Mouse (Mus musculus) heart, postnatal 0 days (tissue): ENCODE measurements around the gene Pgm5. TPM values are rescaled to one million over a fixed set of nuclear protein-coding genes. Genes with fewer than 3 reads are reported as not detected.

Experiments
- ATAC-seq: fragments of 200-750 bp; cut with Nextera tagmentation; 2 replicates; pipeline ENCODE4 v1.8.0; 2017; ENCODE audit warnings: low read depth, moderate number of reproducible peaks, moderate library complexity; ENCODE audit not compliant: insufficient read depth
- DNase-seq: peaks from one replicate; pipeline ENCODE4 v3.0.0-alpha.2; 2016; ENCODE audit warnings: low spot score
- H3K27ac ChIP-seq: fragments of 300-500 bp; sonication (generic); 2 replicates; pipeline ENCODE4 v1.5.1; 2014; ENCODE audit warnings: low read depth, mild to moderate bottlenecking
- H3K27me3 ChIP-seq: fragments of 300-500 bp; sonication (generic); 2 replicates; pipeline ENCODE4 v1.6.1; 2014; ENCODE audit warnings: low read length, mixed read lengths; ENCODE audit not compliant: control insufficient read depth, insufficient read depth
- H3K36me3 ChIP-seq: fragments of 300-500 bp; sonication (generic); replicated peaks from 2 replicates; pipeline ENCODE4 v1.6.1; 2014; ENCODE audit warnings: low read length, mixed read lengths; ENCODE audit not compliant: control insufficient read depth, insufficient read depth
- H3K4me1 ChIP-seq: fragments of 300-500 bp; sonication (generic); 2 replicates; pipeline ENCODE4 v1.6.1; 2014; ENCODE audit warnings: antibody characterized with exemption; ENCODE audit not compliant: control insufficient read depth, insufficient read depth
- H3K4me2 ChIP-seq: fragments of 300-500 bp; sonication (generic); 2 replicates; pipeline ENCODE4 v1.6.1; 2014; ENCODE audit warnings: low read depth, mild to moderate bottlenecking, low read length, moderate library complexity
- H3K4me3 ChIP-seq: fragments of 300-500 bp; sonication (generic); 2 replicates; pipeline ENCODE4 v1.5.1; 2014; ENCODE audit warnings: low read depth, low read length
- H3K9ac ChIP-seq: fragments of 300-500 bp; sonication (generic); replicated peaks from 2 replicates; pipeline ENCODE4 v1.6.1; 2014; ENCODE audit warnings: low read depth, low read length, mixed read lengths
- H3K9me3 ChIP-seq: fragments of 300-500 bp; sonication (generic); replicated peaks from 2 replicates; pipeline ENCODE4 v1.6.1; 2016; ENCODE audit warnings: low read length; ENCODE audit not compliant: control insufficient read depth
- CTCF ChIP-seq: IDR thresholded peaks from 2 replicates; pipeline ENCODE4 v1.5.1; 2016; ENCODE audit warnings: antibody characterized with exemption, control low read depth, low read depth
- EP300 ChIP-seq: IDR thresholded peaks from 2 replicates; pipeline ENCODE4 v1.6.1; 2016; ENCODE audit warnings: antibody characterized with exemption, low read depth
- WGBS: fragments of 180-500 bp; shearing (Covaris S2); extraction: QIAGEN DNeasy Blood & Tissue Kit; methylation state at CpG from one replicate; pipeline ENCODE4 v1.1.7; 2014; 5-methylcytosine and 5-hydroxymethylcytosine counted together
- polyA plus RNA-seq: library from polyadenylated mRNA; unstranded; fragments of >200 nt; fragmentation: Nextera tagmentation; extraction: Ambion mirVana; gene quantifications from 2 replicates; pipeline ENCODE4 v1.2.1, GENCODE M21; 2015
- total RNA-seq: library from RNA; depleted of rRNA; stranded (reverse); fragments of >200 nt; gene quantifications from 2 replicates; pipeline ENCODE4 v1.2.3, GENCODE M21; 2014; ENCODE audit warnings: low replicate concordance

The Pgm5 gene
- total and polyA plus RNA-seq, 2 experiments from 2014 or later: 4.9 to 163 TPM

GRCm38 (mm10) chr19:24861276-24861611 is 411 bp downstream of the Pgm5 start:
- Histone ChIP-seq H3K27me3 (no peaks in the 10 kb centered on the region), H3K4me2 (peak overlapping the region; percentile 67), H3K36me3 (no peaks in the 10 kb centered on the region), H3K4me1 (peaks cover 13% of the 10 kb centered on the region; the same call in 1 of the 2 replicates), H3K9me3 (no peaks in the 10 kb centered on the region), H3K9ac (peak overlapping the region; percentile 66), H3K27ac (peak overlapping the region; percentile 93), H3K4me3 (peak overlapping the region; percentile 59)
- 6% methylated on average over 13 of the region's 13 CpGs for WGBS
- no peak; the same call in 1 of the 2 replicates for ATAC-seq
- TF ChIP-seq EP300: no peak
- TF ChIP-seq CTCF: no peak
- DNase-seq: no peak

- ATAC-seq (no peak), DNase-seq (peak; percentile 46)
- peaks cover 39% of the 10 kb centered on the region for H3K4me1 ChIP-seq
- 54% methylated on average over 21 of the region's 21 CpGs for WGBS
- H3K4me2 ChIP-seq: peak overlapping the region; percentile 38
- H3K4me3 ChIP-seq: no peak overlapping the region
- H3K27me3 ChIP-seq: no peaks in the 10 kb centered on the region
- no peaks in the 10 kb centered on the region for H3K36me3 ChIP-seq
- peak overlapping the region; percentile 43; the same call in 1 of the 2 replicates for H3K27ac ChIP-seq
- no peak overlapping the region for H3K9ac ChIP-seq
- H3K9me3 ChIP-seq: no peaks in the 10 kb centered on the region
- TF ChIP-seq EP300: no peak
- no peak for TF ChIP-seq CTCF
These were observed 10.0 kb downstream of the Pgm5 start for GRCm38 (mm10) chr19:24851456-24852315.

- Histone ChIP-seq H3K27me3 (no peaks in the 10 kb centered on the region), H3K36me3 (no peaks in the 10 kb centered on the region), H3K27ac (no peak overlapping the region), H3K4me2 (no peak overlapping the region), H3K9ac (no peak overlapping the region), H3K4me3 (no peak overlapping the region), H3K9me3 (no peaks in the 10 kb centered on the region), H3K4me1 (peaks cover 34% of the 10 kb centered on the region)
- ATAC-seq (no peak), DNase-seq (no peak)
- WGBS: 87% methylated on average over 2 of the region's 2 CpGs
- no peak for TF ChIP-seq EP300
- TF ChIP-seq CTCF: no peak
These were observed 12.8 kb downstream of the Pgm5 start for GRCm38 (mm10) chr19:24848844-24849243.

GRCm38 (mm10) chr19:24848345-24848744 is 13.3 kb downstream of the Pgm5 start:
- peaks cover 34% of the 10 kb centered on the region for H3K4me1 ChIP-seq
- no peak overlapping the region for H3K4me3 ChIP-seq
- ATAC-seq: no peak
- H3K27me3 ChIP-seq: no peaks in the 10 kb centered on the region
- H3K27ac ChIP-seq: no peak overlapping the region
- no peaks in the 10 kb centered on the region for H3K9me3 ChIP-seq
- H3K36me3 ChIP-seq: no peaks in the 10 kb centered on the region
- H3K4me2 ChIP-seq: no peak overlapping the region
- 61% methylated on average over 7 of the region's 7 CpGs for WGBS
- H3K9ac ChIP-seq: no peak overlapping the region
- DNase-seq: no peak
- TF ChIP-seq EP300 (no peak), CTCF (no peak)

- 67% methylated on average over 7 of the region's 7 CpGs for WGBS
These were observed 16.6 kb downstream of the Pgm5 start for GRCm38 (mm10) chr19:24845007-24845546.

More at GRCm38 (mm10) chr19:24845007-24845546, 16.6 kb downstream of the Pgm5 start:
- ATAC-seq (no peak), DNase-seq (no peak)
- H3K4me1 ChIP-seq: peaks cover 17% of the 10 kb centered on the region
- TF ChIP-seq EP300: no peak
- no peak for TF ChIP-seq CTCF
- no peaks in the 10 kb centered on the region for H3K36me3 ChIP-seq
- H3K4me3 ChIP-seq: no peak overlapping the region
- no peak overlapping the region for H3K9ac ChIP-seq
- no peak overlapping the region for H3K4me2 ChIP-seq
- H3K27ac ChIP-seq: no peak overlapping the region
- no peaks in the 10 kb centered on the region for H3K27me3 ChIP-seq
- H3K9me3 ChIP-seq: no peaks in the 10 kb centered on the region
